Mouse (Mus musculus) ZHBTc4 (cell line): Measurements from ENCODE around the gene Atp2b2.
"Not testable (repeated sequence)": the region's sequence is repeated elsewhere in the genome, so short reads cannot be mapped to it uniquely, and the experiment has no call there.

Source experiments
- DNase-seq: peaks from one replicate; pipeline ENCODE4 v3.0.0-alpha.2; 2011; ENCODE audit warnings: low read depth, low spot score

The Atp2b2 gene

GRCm38 (mm10) chr6:113714276-113714675 lies 328.1 kb downstream of the Atp2b2 start:
- no peak for DNase-seq

GRCm38 (mm10) chr6:113713389-113713788 lies 329.0 kb downstream of the Atp2b2 start:
- not testable (repeated sequence) for DNase-seq

- no peak for DNase-seq
Measured at GRCm38 (mm10) chr6:113712718-113713117, 329.7 kb downstream of the Atp2b2 start.

GRCm38 (mm10) chr6:113697222-113698205 lies 344.9 kb downstream of the Atp2b2 start:
- peak; percentile 77 for DNase-seq

GRCm38 (mm10) chr6:113696582-113697221 lies 345.7 kb downstream of the Atp2b2 start, which contains the start of gene Tatdn2:
Gene Tatdn2 (plus strand): TSS chr6:113697050.
- DNase-seq, result peak; percentile 99

GRCm38 (mm10) chr6:113695766-113696355 lies 346.6 kb downstream of the Atp2b2 start:
- peak; percentile 46 for DNase-seq

GRCm38 (mm10) chr6:113695203-113695602 lies 347.2 kb downstream of the Atp2b2 start:
- DNase-seq, result no peak
